Mouse (Mus musculus) megakaryocyte, embryonic 14.5 days (primary cell): ENCODE measurements around the gene Tnnt2.

Source experiments
- FLI1 ChIP-seq: IDR thresholded peaks from 2 replicates; pipeline ENCODE4 v1.6.1; 2012; ENCODE audit warnings: low read length, inconsistent platforms, mixed read lengths
- GATA1 ChIP-seq: IDR thresholded peaks from 3 replicates; pipeline ENCODE4 v1.6.1; 2012; ENCODE audit warnings: mixed read lengths, low read length, inconsistent platforms, borderline replicate concordance

DNA sequence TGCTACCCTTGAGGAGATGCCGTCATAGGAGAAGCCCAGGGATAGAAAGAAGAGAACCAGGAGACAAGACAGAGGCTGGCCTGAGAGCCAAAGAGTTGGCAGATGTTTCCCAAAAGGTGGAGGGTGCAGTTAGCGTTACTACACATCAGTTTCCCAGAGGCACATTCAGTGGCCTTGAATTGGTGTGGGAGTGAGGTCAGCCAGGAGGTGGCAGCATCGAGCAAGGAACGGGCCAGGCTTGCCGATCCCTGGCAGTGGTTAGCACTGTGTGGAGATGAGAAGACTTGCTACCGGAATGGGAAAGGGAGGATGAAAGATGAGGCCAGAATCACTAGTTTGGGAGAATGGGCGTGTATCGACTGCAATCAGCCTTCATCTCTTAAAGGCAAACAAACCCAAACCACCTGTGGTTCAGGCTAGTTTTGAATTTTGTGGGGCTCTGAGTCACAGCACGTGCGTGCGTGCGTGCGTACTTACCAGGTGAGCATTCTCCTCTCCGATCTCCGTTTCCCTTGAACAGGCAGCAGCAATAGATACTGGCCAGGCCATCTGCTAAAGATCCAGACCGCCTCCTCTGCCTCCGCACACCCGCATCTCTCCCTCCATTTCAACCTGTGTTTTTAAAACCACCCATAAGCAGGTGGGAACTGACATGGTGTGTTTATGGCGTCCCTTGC is 29.5 kb downstream of the Tnnt2 start:
- no peak for TF ChIP-seq FLI1
- no peak for TF ChIP-seq GATA1
